8 mouse cellular contexts compared by ENCODE assay signal in the genomic region with DNA sequence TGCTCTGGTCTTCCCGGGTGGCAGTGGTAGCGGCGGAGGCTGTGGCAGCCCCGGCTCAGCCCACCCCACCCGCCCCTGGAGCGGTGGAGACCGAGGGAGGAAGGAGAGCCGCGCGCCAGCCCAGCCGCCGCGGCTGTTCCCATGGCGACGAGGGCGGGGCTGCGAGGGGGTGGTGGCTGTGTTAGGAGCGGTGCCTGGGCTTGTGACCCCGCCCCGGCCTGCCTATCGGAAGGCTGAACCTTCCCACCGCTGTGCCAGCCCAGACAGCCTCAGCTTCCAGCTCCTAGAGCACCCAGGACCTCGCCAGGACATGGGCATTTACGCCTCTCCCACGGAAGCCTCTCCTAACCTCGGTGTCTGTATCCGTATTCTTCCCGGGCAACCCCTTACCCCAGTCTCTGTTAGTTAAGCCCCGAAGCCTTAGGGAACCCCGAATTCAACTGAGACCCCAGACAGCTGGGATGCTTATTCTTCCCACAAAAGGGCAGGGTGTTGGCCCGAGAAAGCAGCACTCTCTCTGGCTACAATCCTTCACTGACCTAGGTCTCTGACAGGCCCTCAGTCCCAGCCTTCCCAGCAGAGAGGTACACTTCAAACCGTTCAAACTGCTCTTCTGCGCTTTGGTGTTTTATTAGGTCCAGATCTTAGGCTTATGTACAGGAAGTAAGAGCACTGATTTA. TPM values are rescaled to one million over a fixed set of nuclear protein-coding genes. Genes with fewer than 3 reads are reported as not detected.
A peak's percentile ranks its signal among the peaks of the same experiment; 100 is the strongest.
DNase-seq lines count a peak whose midpoint lies in the region; ATAC-seq and TF ChIP-seq lines count a peak whose summit lies in the region.

A gene (minus strand): TSS at position 150 of the 680 bp plus-strand sequence.

- peak within 1 kb of the TSS; percentile 79 for H3K9ac ChIP-seq in lung, embryonic 16.5 days (ENCODE audit: low read length)

- no peaks in the 10 kb centered on the region for H3K27me3 ChIP-seq in cerebellum, adult 2 months (ENCODE audit: control insufficient read depth, insufficient read depth, low read length)
- no peaks in the 10 kb centered on the region for H3K27me3 ChIP-seq in lung, embryonic 16.5 days (ENCODE audit: control insufficient read depth, insufficient read depth, low read depth, low read length)

- 7% methylated on average over 33 of the region's 33 CpGs for WGBS in cerebellum, adult 2 months
- 5% methylated on average over 31 of the region's 33 CpGs for WGBS in lung, embryonic 16.5 days

- peak; percentile 94 for ATAC-seq in lung, embryonic 16.5 days (ENCODE audit: low read depth)

- no peaks in the 10 kb centered on the region for H3K9me3 ChIP-seq in lung, embryonic 16.5 days (ENCODE audit: control insufficient read depth, low read length)

- peaks cover 5% of the 10 kb centered on the region; the same call in 1 of the 2 replicates for H3K4me1 ChIP-seq in cerebellum, adult 2 months (ENCODE audit: control insufficient read depth, insufficient read depth, low read length)
- peaks cover 11% of the 10 kb centered on the region for H3K4me1 ChIP-seq in lung, embryonic 16.5 days (replicated peaks; ENCODE audit: control insufficient read depth, insufficient read depth, low read length)

- peak within 1 kb of the TSS; percentile 95 for H3K4me2 ChIP-seq in lung, embryonic 16.5 days (ENCODE audit: low read depth, low read length)

- peaks cover 21% of the 10 kb centered on the region for H3K36me3 ChIP-seq in lung, embryonic 16.5 days (ENCODE audit: control insufficient read depth, insufficient read depth, low read length)

- H3K27ac ChIP-seq in cerebellum, adult 2 months (ENCODE audit: insufficient read depth, low read length) = no peak within 1 kb of the TSS
- peak within 1 kb of the TSS; percentile 71 for H3K27ac ChIP-seq in lung, embryonic 16.5 days (ENCODE audit: low read length)

- no peak for TF ChIP-seq CTCF in cerebellum, adult 2 months (IDR thresholded peaks at IDR 0.05; ENCODE audit: borderline replicate concordance, insufficient read depth, low read depth, low read length)

- no peak for TF ChIP-seq POLR2A in cerebellum, adult 2 months (IDR thresholded peaks at IDR 0.05; ENCODE audit: borderline replicate concordance, insufficient read depth, low read length)

- peak; percentile 99 for DNase-seq in MN1 (ENCODE audit: low spot score)
- peak; percentile 70 to 73 for DNase-seq in cerebellum, adult 2 months
- DNase-seq in forelimb bud, embryonic 11.5 days (ENCODE audit: low read depth, low spot score) = peak; percentile 91
- DNase-seq in heart, postnatal 4 days = peak; percentile 97
- DNase-seq in layer of hippocampus, adult 9-11 months = peak; percentile 95
- DNase-seq in ovary, postnatal 10 days (ENCODE audit: low spot score) = peak; percentile 93
- peak; percentile 92 to 97 for DNase-seq in thymus, postnatal 10 days (ENCODE audit: low spot score in 2 of 2)

- peak within 1 kb of the TSS; percentile 18 for H3K4me3 ChIP-seq in cerebellum, adult 2 months (replicated peaks; ENCODE audit: insufficient read depth, low read depth, low read length)
- peak within 1 kb of the TSS; percentile 78 for H3K4me3 ChIP-seq in lung, embryonic 16.5 days (ENCODE audit: low read length)

RNA-seq across cellular contexts. Expression of the gene that starts here (rescaled TPM):
- 21.8 and 24.1 TPM in 2 replicates for polyA plus RNA-seq in cerebellum, adult 2 months (2012; rRNA removed)
- 10 to 100 TPM in 1 of 2 experiments, 1 to 10 TPM in 1; 9.6 to 10.1 TPM for total RNA-seq in heart, postnatal 4 days (2021)
- polyA plus RNA-seq in lung, embryonic 16.5 days (2015; fragmentation: Nextera tagmentation; extraction: Ambion mirVana) = 54.4 and 58.0 TPM in 2 replicates
